In the genomic region with DNA sequence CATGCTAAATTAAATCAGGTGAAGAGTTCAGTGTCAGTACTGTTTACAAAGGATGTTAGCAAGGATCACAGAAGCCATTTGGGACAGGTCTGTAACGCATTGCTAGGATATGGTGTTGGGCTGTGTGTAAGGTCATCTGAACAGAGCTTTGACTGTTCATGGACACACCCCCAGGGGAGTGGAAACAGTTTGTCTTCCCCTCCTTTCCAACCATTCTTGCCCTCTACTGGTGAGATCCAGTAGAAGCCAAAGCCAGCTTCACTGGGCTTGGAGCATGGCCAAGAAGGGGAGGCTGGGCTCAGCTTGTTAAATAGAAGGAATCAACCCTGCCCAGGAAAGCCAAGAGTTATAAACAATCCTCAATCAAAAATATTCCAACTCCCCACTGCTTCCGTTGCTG, we compare ENCODE assay signal across 9 mouse cellular contexts. TPM values are rescaled to one million over a fixed set of nuclear protein-coding genes. Genes with fewer than 3 reads are reported as not detected.
DNase-seq lines count a peak whose midpoint lies in the region; ATAC-seq and TF ChIP-seq lines count a peak whose summit lies in the region.
"Had no signal": no experiment of that assay in that cellular context is flagged by ENCODE, and none has a peak within 500 bp of the region (broad histone marks: within the 10 kb centered on the region; RNA-seq: fewer than 3 reads in every experiment).

No protein-coding gene starts in this region.

- no peak overlapping the region for H3K27ac ChIP-seq in ES-Bruce4 (ENCODE audit: insufficient read depth, low read length)
- H3K27ac ChIP-seq: embryonic facial prominence, embryonic 15.5 days had no signal

- no peak overlapping the region for H3K4me3 ChIP-seq in ES-Bruce4 (ENCODE audit: low read depth, low read length)
- H3K4me3 ChIP-seq: embryonic facial prominence, embryonic 15.5 days had no signal

- H3K27me3 ChIP-seq in ES-Bruce4 (ENCODE audit: control insufficient read depth, insufficient read depth, low read length, poor library complexity, severe bottlenecking), result no peaks in the 10 kb centered on the region
- H3K27me3 ChIP-seq: embryonic facial prominence, embryonic 15.5 days had no signal

- TF ChIP-seq CTCF in ES-Bruce4 (IDR thresholded peaks at IDR 0.05; ENCODE audit: low read depth, low read length), result peak; percentile 3

- ATAC-seq in inflammation-experienced regulatory T-cells, adult 6 months, result no peak

- 7% methylated on average over 2 of the region's 2 CpGs for WGBS in large intestine, adult 2 months

- no peaks in the 10 kb centered on the region for H3K9me3 ChIP-seq in ES-Bruce4 (replicated peaks; ENCODE audit: control insufficient read depth, insufficient read depth, low read length, poor library complexity, severe bottlenecking)
- H3K9me3 ChIP-seq: embryonic facial prominence, embryonic 15.5 days had no signal

- TF ChIP-seq POLR2A in ES-Bruce4 (IDR thresholded peaks at IDR 0.05; ENCODE audit: insufficient read depth, low read length), result no peak

- TF ChIP-seq EP300 in ES-Bruce4 (IDR thresholded peaks at IDR 0.05; ENCODE audit: insufficient read depth, low read depth, low read length), result no peak

- no peaks in the 10 kb centered on the region for H3K4me1 ChIP-seq in ES-Bruce4 (ENCODE audit: control insufficient read depth, insufficient read depth, low read length)
- H3K4me1 ChIP-seq: embryonic facial prominence, embryonic 15.5 days had no signal

- peak; percentile 5 to 9 for DNase-seq in left cerebral cortex, adult 18-20 months (ENCODE audit: low spot score in 2 of 2)
- DNase-seq in left cerebral cortex, adult 11 months (ENCODE audit: low spot score), result no peak
- peak; percentile 34 to 35 for DNase-seq in adrenal gland, adult 18-20 months (ENCODE audit: low spot score in 2 of 2)
- peak; percentile 20 to 23 for DNase-seq in heart, adult 9 months (ENCODE audit: low spot score in 2 of 2)
- DNase-seq in large intestine, adult 2 months (ENCODE audit: low read depth, low spot score), result peak; percentile 25
- DNase-seq in retina, embryonic 14.5 days (ENCODE audit: low spot score), result peak; percentile 44

- H3K36me3 ChIP-seq in ES-Bruce4 (ENCODE audit: control insufficient read depth, insufficient read depth, low read length, poor library complexity, severe bottlenecking), result no peaks in the 10 kb centered on the region
- H3K36me3 ChIP-seq: embryonic facial prominence, embryonic 15.5 days had no signal

- H3K9ac ChIP-seq in ES-Bruce4 (ENCODE audit: low read depth, poor library complexity, severe bottlenecking), result no peak overlapping the region
- H3K9ac ChIP-seq: embryonic facial prominence, embryonic 15.5 days had no signal

RNA-seq across cellular contexts. Expression of a gene that starts 7.4 kb away (rescaled TPM):
- 10 to 100 TPM; 60.1 to 73.0 TPM for total RNA-seq in left cerebral cortex, adult 18-20 months (2021)
- polyA plus RNA-seq in ES-Bruce4 (2011; ENCODE audit: insufficient read depth, insufficient read length, low read depth, missing spikeins), result 41.0 and 42.6 TPM in 2 replicates
- 10 to 100 TPM; 24.4 to 31.3 TPM for total RNA-seq in adrenal gland, adult 18-20 months (2021)
- polyA plus RNA-seq in large intestine, adult 2 months (2012; rRNA removed), result 1.4 and 2.9 TPM in 2 replicates
- polyA plus RNA-seq in inflammation-experienced regulatory T-cells, adult 6 months (2017; shearing (Covaris generic)), result 10 to 100 TPM; 18.2 to 33.1 (median 19.4) TPM
